Mouse (Mus musculus) lung, adult 2 months (tissue): ENCODE measurements at regions not wholly inside any gene's neighbourhood (a gene's known extent, or its start where the extent isn't known, plus 50 kb on each side); places are given as distances from the start of the nearest gene placed in this dataset.

Source experiments
- CTCF ChIP-seq: fragments of 200-500 bp; IDR thresholded peaks from 2 replicates; pipeline ENCODE4 v1.5.1; 2011; ENCODE audit warnings: mild to moderate bottlenecking, low read length, control low read depth; ENCODE audit not compliant: insufficient read depth
- POLR2A ChIP-seq: fragments of 200-500 bp; IDR thresholded peaks from 2 replicates; pipeline ENCODE4 v1.6.1; 2011; ENCODE audit warnings: low read depth, mild to moderate bottlenecking, control low read depth, low read length, borderline replicate concordance; ENCODE audit errors: extremely low read depth

GRCm38 (mm10) chr14:46566681-46567410, 176.4 kb upstream of the Bmp4 start:
- TF ChIP-seq CTCF (no peak), POLR2A (no peak)
